Mouse (Mus musculus) forebrain, embryonic 10.5 days (tissue): ENCODE measurements around the gene Pum2. TPM values are rescaled to one million over a fixed set of nuclear protein-coding genes. Genes with fewer than 3 reads are reported as not detected.
"Not testable (repeated sequence)": the region's sequence is repeated elsewhere in the genome, so short reads cannot be mapped to it uniquely, and the experiment has no call there.

ENCODE experiments used
- DNase-seq: peaks from one replicate; pipeline ENCODE4 v3.0.0-alpha.2; 2017; ENCODE audit warnings: low spot score; ENCODE audit errors: extremely low spot score
- H3K27ac ChIP-seq: fragments of 300-500 bp; sonication (generic); 2 replicates; pipeline ENCODE4 v1.5.1; 2016; ENCODE audit warnings: mild to moderate bottlenecking
- H3K27me3 ChIP-seq: fragments of 300-500 bp; sonication (generic); 2 replicates; pipeline ENCODE4 v1.6.1; 2016; ENCODE audit warnings: mild to moderate bottlenecking; ENCODE audit not compliant: poor library complexity, severe bottlenecking
- H3K36me3 ChIP-seq: fragments of 300-500 bp; sonication (generic); replicated peaks from 2 replicates; pipeline ENCODE4 v1.6.1; 2016; ENCODE audit warnings: mild to moderate bottlenecking, moderate library complexity
- H3K4me1 ChIP-seq: fragments of 300-500 bp; sonication (generic); 2 replicates; pipeline ENCODE4 v1.6.1; 2016
- H3K4me3 ChIP-seq: fragments of 300-500 bp; sonication (generic); 2 replicates; pipeline ENCODE4 v1.5.1; 2016; ENCODE audit warnings: mild to moderate bottlenecking, moderate library complexity
- H3K9me3 ChIP-seq: fragments of 300-500 bp; sonication (generic); 2 replicates; pipeline ENCODE4 v1.6.1; 2016; ENCODE audit warnings: mild to moderate bottlenecking, moderate library complexity
- WGBS: fragments of 180-500 bp; shearing (Covaris S2); methylation state at CpG from one replicate; pipeline ENCODE4 v1.1.7; 2016; 5-methylcytosine and 5-hydroxymethylcytosine counted together
- polyA plus RNA-seq: library from polyadenylated mRNA; unstranded; fragments of >200 nt; fragmentation: Nextera tagmentation; extraction: Ambion mirVana; gene quantifications from 2 replicates; pipeline ENCODE4 v1.2.1, GENCODE M21; 2016

Gene Pum2
- polyA plus RNA-seq, 1 experiment from 2014 or later, result 76.2 TPM

GRCm38 (mm10) chr12:8674377-8674864 is 487 bp downstream of the Pum2 start:
- peaks cover 19% of the 10 kb centered on the region for H3K36me3 ChIP-seq
- H3K27me3 ChIP-seq, result no peaks in the 10 kb centered on the region
- H3K9me3 ChIP-seq, result peaks cover 9% of the 10 kb centered on the region; the same call in 1 of the 2 replicates
- peaks cover 23% of the 10 kb centered on the region for H3K4me1 ChIP-seq
- DNase-seq, result peak; percentile 71
- H3K27ac ChIP-seq, result peak overlapping the region; percentile 100
- H3K4me3 ChIP-seq, result peak overlapping the region; percentile 93
- under 1% methylated on average over 60 of the region's 62 CpGs for WGBS

- H3K4me3 ChIP-seq, result peak overlapping the region; percentile 93
- DNase-seq, result no peak
These were observed 982 bp downstream of the Pum2 start for GRCm38 (mm10) chr12:8674891-8675341.

GRCm38 (mm10) chr12:8675361-8675760 is 1.4 kb downstream of the Pum2 start:
- no peaks in the 10 kb centered on the region for H3K27me3 ChIP-seq
- 2% methylated on average over 7 of the region's 7 CpGs for WGBS
- peaks cover 9% of the 10 kb centered on the region; the same call in 1 of the 2 replicates for H3K9me3 ChIP-seq
- H3K4me3 ChIP-seq, result peak overlapping the region; percentile 93
- peaks cover 23% of the 10 kb centered on the region for H3K4me1 ChIP-seq
- DNase-seq, result no peak
- H3K36me3 ChIP-seq, result peaks cover 28% of the 10 kb centered on the region
- H3K27ac ChIP-seq, result peak overlapping the region; percentile 100

More at GRCm38 (mm10) chr12:8674891-8675341, 982 bp downstream of the Pum2 start:
- WGBS, result under 1% methylated on average over 20 of the region's 20 CpGs
- Histone ChIP-seq H3K9me3 (peaks cover 9% of the 10 kb centered on the region; the same call in 1 of the 2 replicates), H3K4me1 (peaks cover 23% of the 10 kb centered on the region), H3K27ac (peak overlapping the region; percentile 100), H3K36me3 (peaks cover 24% of the 10 kb centered on the region), H3K27me3 (no peaks in the 10 kb centered on the region)

- Histone ChIP-seq H3K27me3 (no peaks in the 10 kb centered on the region), H3K4me3 (peak overlapping the region; percentile 93), H3K9me3 (peaks cover 2% of the 10 kb centered on the region; the same call in 1 of the 2 replicates), H3K4me1 (peaks cover 23% of the 10 kb centered on the region), H3K27ac (no peak overlapping the region), H3K36me3 (peaks cover 38% of the 10 kb centered on the region)
- 89% methylated on average over 6 of the region's 6 CpGs for WGBS
- no peak for DNase-seq
These were observed 2.4 kb downstream of the Pum2 start for GRCm38 (mm10) chr12:8676341-8676740.

GRCm38 (mm10) chr12:8677926-8678325 is 4.0 kb downstream of the Pum2 start:
- Histone ChIP-seq H3K4me3 (no peak overlapping the region), H3K9me3 (no peaks in the 10 kb centered on the region), H3K36me3 (peaks cover 50% of the 10 kb centered on the region), H3K4me1 (peaks cover 23% of the 10 kb centered on the region), H3K27me3 (no peaks in the 10 kb centered on the region), H3K27ac (no peak overlapping the region)
- no peak for DNase-seq

GRCm38 (mm10) chr12:8684200-8684599 is 10.3 kb downstream of the Pum2 start:
- Histone ChIP-seq H3K36me3 (peaks cover 84% of the 10 kb centered on the region), H3K9me3 (peaks cover 11% of the 10 kb centered on the region; the same call in 1 of the 2 replicates), H3K27me3 (no peaks in the 10 kb centered on the region), H3K27ac (no peak overlapping the region), H3K4me3 (no peak overlapping the region), H3K4me1 (no peaks in the 10 kb centered on the region)
- DNase-seq, result no peak
- WGBS, result 93% methylated on average over 1 of the region's 1 CpGs

- Histone ChIP-seq H3K4me3 (no peak overlapping the region), H3K27me3 (no peaks in the 10 kb centered on the region), H3K4me1 (no peaks in the 10 kb centered on the region), H3K27ac (no peak overlapping the region), H3K36me3 (peaks cover 75% of the 10 kb centered on the region), H3K9me3 (peaks cover 11% of the 10 kb centered on the region; the same call in 1 of the 2 replicates)
- 96% methylated on average over 3 of the region's 3 CpGs for WGBS
- no peak for DNase-seq
These were observed 11.1 kb downstream of the Pum2 start for GRCm38 (mm10) chr12:8685036-8685435.

- peaks cover 65% of the 10 kb centered on the region for H3K36me3 ChIP-seq
- not testable (repeated sequence) for H3K9me3 ChIP-seq
- WGBS, result 85% methylated on average over 3 of the region's 3 CpGs
These were observed 15.9 kb downstream of the Pum2 start for GRCm38 (mm10) chr12:8689882-8690281.

GRCm38 (mm10) chr12:8698895-8699294 is 25.0 kb downstream of the Pum2 start:
- Histone ChIP-seq H3K4me1 (no peaks in the 10 kb centered on the region), H3K27me3 (no peaks in the 10 kb centered on the region), H3K36me3 (peaks cover 81% of the 10 kb centered on the region), H3K27ac (no peak overlapping the region), H3K4me3 (no peak overlapping the region), H3K9me3 (no peaks in the 10 kb centered on the region)
- WGBS, result 81% methylated on average over 2 of the region's 2 CpGs
- no peak for DNase-seq

More at GRCm38 (mm10) chr12:8689882-8690281, 15.9 kb downstream of the Pum2 start:
- not testable (repeated sequence) for H3K4me1 ChIP-seq, DNase-seq, H3K4me3 ChIP-seq, H3K27ac ChIP-seq, H3K27me3 ChIP-seq

- WGBS, result 85% methylated on average over 1 of the region's 1 CpGs
- H3K36me3 ChIP-seq, result peaks cover 86% of the 10 kb centered on the region
These were observed 30.1 kb downstream of the Pum2 start for GRCm38 (mm10) chr12:8703988-8704387.

GRCm38 (mm10) chr12:8708876-8709275 is 34.9 kb downstream of the Pum2 start:
- Histone ChIP-seq H3K36me3 (peaks cover 90% of the 10 kb centered on the region), H3K9me3 (no peaks in the 10 kb centered on the region), H3K27ac (no peak overlapping the region), H3K4me3 (no peak overlapping the region), H3K27me3 (no peaks in the 10 kb centered on the region), H3K4me1 (no peaks in the 10 kb centered on the region)
- 97% methylated on average over 2 of the region's 2 CpGs for WGBS
- no peak for DNase-seq

More at GRCm38 (mm10) chr12:8703988-8704387, 30.1 kb downstream of the Pum2 start:
- Histone ChIP-seq H3K9me3 (no peaks in the 10 kb centered on the region), H3K4me1 (no peaks in the 10 kb centered on the region), H3K27ac (no peak overlapping the region), H3K4me3 (no peak overlapping the region), H3K27me3 (no peaks in the 10 kb centered on the region)
- no peak for DNase-seq

- Histone ChIP-seq H3K9me3 (no peaks in the 10 kb centered on the region), H3K4me3 (no peak overlapping the region), H3K4me1 (no peaks in the 10 kb centered on the region), H3K36me3 (peaks cover 92% of the 10 kb centered on the region), H3K27me3 (no peaks in the 10 kb centered on the region), H3K27ac (no peak overlapping the region)
- 96% methylated on average over 2 of the region's 2 CpGs for WGBS
- DNase-seq, result no peak
These were observed 38.7 kb downstream of the Pum2 start for GRCm38 (mm10) chr12:8712665-8713064.

- no peak overlapping the region for H3K27ac ChIP-seq
- DNase-seq, result no peak
- no peak overlapping the region for H3K4me3 ChIP-seq
- no peaks in the 10 kb centered on the region for H3K27me3 ChIP-seq
- no peaks in the 10 kb centered on the region for H3K4me1 ChIP-seq
- WGBS, result 86% methylated on average over 1 of the region's 1 CpGs
- H3K9me3 ChIP-seq, result no peaks in the 10 kb centered on the region
- H3K36me3 ChIP-seq, result peaks cover 92% of the 10 kb centered on the region
These were observed 42.2 kb downstream of the Pum2 start for GRCm38 (mm10) chr12:8716093-8716492.
